Mouse (Mus musculus): ENCODE measurements at regions not wholly inside any gene's neighbourhood (a gene's known extent, or its start where the extent isn't known, plus 50 kb on each side); places are given as distances from the start of the nearest gene placed in this dataset.

DNA sequence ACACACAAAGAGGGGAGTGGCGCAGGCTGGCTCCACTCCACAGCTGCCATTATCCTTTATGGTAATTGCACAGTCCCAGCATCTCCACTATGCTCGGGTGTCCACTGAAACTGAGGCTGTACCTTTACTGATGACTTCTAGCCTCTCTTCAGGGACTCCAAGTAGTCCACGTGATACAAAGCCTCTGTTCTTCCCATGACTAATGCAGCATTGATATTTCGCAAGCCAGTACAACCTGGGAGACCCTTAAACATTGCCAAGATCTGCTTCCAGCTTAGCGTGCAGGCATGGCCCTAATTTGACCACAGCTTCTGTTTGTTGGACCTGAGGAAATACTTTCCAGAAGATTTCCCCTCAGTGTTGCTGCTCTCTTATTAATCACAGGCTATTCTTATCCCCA, 215.8 kb downstream of the Galc start:
- DNase-seq (ENCODE audit: low spot score): no peak

- no peak for DNase-seq (ENCODE audit: low spot score)
Measured at GRCm38 (mm10) chr12:98039677-98040076, 219.6 kb downstream of the Galc start.

- no peak for DNase-seq (ENCODE audit: low spot score)
Measured at GRCm38 (mm10) chr12:98023655-98024054, 235.6 kb downstream of the Galc start.

GRCm38 (mm10) chr12:98014607-98015278, 244.5 kb downstream of the Galc start:
- DNase-seq (ENCODE audit: low spot score): peak; percentile 17

DNA sequence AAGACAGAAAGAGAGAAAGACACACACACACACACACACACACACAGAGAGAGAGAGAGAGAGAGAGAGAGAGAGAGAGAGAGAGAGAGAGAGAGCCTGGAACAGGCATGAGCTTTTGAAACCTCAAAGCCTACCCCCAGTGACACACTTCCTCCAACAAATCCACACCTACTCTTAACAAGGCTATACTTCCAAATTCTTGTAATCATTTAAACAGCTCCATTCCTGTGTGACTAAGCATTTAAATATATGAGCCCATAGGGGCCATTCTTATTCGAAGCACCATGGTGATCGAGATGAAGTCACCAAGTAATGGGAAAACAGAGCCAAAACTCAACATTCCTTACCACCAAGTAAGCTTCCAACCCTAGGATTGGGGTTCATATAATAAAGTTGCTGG, 250.1 kb downstream of the Galc start:
- no peak for DNase-seq (ENCODE audit: low spot score)

- DNase-seq (ENCODE audit: low spot score): peak; percentile 12
Measured at GRCm38 (mm10) chr12:98005671-98006469, 253.4 kb downstream of the Galc start.

DNA sequence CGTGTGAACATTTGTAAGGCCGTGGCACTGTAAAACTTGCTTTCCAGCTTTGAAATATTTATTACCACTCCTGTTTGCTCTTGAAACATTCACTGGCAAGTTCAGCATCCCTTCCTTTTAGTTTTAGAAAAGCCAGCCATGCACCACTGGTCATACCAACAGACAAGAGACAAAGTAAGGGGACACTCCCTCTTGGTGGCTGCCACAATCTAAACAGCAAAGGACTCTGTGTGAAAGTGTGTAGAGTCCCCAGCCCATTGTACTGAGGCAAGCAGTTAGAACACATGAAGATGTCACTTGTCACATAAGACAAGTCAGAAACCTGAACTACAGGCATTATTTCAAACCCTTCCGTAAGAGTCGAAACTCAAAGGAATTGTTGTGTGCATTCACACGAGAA, 257.0 kb downstream of the Galc start:
- no peak for DNase-seq (ENCODE audit: low spot score)

GRCm38 (mm10) chr12:97994884-97995283, 264.4 kb downstream of the Galc start:
- DNase-seq (ENCODE audit: low spot score): no peak

GRCm38 (mm10) chr12:97993937-97994336, 265.3 kb downstream of the Galc start:
- DNase-seq (ENCODE audit: low spot score): no peak

DNA sequence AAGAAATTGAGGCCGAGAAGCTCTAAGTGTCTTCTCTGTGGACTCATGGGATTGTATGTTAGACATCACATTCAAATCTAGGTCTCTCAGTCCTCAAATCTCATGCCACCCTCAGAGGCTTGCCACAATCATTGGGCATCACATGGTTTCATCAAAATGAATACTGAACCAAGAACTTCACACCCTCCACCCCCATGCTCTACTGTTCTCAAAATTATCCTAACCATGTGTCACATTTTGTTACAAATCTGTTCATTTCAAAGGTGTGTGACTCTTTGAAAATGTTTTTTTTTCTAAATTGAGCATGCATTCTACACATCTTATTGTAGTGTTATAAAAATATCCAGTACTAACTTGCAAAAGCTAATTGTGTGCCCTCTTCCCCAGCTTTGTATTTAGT, 275.9 kb downstream of the Galc start:
- no peak for DNase-seq (ENCODE audit: low spot score)

- no peak for DNase-seq (ENCODE audit: low spot score)
Measured at GRCm38 (mm10) chr12:97978668-97979067, 280.6 kb downstream of the Galc start.

DNA sequence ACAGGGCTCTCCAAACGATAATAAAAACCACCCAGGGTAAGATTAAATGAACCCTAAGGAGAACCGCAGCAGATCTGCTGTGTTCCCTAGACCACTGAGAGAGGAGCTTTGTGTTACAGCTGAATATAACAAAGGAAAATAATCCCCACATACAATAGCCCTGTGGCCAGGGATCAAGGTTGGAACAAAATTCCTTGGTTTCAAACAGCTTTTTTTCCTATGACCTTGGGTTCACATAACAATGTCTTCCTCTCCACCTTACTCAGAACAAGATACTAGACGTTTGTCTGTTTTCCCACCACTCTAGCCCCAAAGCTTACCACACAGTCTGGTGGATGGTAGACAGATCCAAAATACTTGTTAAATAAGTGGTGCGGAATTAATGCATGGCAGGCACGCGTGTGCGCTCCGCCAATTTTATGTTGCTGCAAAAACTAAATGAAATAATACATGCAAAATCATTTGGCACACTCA, 281.0 kb downstream of the Galc start:
- peak; percentile 12 for DNase-seq (ENCODE audit: low spot score)

GRCm38 (mm10) chr12:97977633-97978032, 281.6 kb downstream of the Galc start:
- no peak for DNase-seq (ENCODE audit: low spot score)

- DNase-seq (ENCODE audit: low spot score): peak; percentile 15
Measured at GRCm38 (mm10) chr12:97973909-97974510, 285.2 kb downstream of the Galc start.

DNA sequence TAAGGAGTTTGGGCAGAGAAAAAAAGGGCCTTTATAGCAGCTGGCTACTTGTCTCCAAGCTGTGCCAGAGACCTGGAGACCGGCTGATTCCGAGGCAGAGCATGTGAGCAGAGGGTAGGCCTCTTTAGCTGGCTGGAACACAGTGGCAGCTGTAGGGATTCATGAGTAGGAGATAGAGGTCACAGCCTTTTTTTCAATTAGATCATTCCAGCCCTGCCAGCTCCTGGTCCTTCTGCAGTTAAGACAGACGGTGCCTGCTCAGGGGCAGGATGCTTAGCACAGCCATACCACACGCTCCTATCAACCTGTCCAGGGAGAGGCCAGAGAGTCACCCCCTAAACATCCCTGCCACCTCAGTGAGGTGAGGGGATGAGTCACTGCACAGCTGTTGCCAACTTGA, 302.1 kb downstream of the Galc start:
- DNase-seq (ENCODE audit: low spot score): no peak

- no peak for DNase-seq (ENCODE audit: low spot score)
Measured at GRCm38 (mm10) chr12:97953336-97953735, 305.9 kb downstream of the Galc start.

DNA sequence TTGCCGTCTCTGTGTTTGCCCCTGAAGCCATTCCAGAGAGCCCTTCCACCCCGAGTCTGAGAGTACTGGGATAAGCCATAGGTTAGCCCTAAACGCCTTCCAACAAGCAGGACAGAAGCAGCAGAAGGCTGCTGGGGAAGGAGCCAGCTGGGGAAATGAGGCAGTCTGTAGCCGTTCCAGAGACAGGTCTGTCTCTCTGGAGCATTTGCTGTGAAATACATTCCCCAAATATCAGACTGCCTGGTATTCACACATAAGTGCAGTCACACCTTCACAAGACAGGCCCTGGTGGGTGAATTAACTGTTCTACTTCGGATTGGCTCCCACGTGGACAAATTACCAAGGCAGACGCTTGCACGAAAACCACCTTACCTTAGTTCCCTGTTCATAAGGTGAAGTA, 307.1 kb downstream of the Galc start:
- no peak for DNase-seq (ENCODE audit: low spot score)

DNA sequence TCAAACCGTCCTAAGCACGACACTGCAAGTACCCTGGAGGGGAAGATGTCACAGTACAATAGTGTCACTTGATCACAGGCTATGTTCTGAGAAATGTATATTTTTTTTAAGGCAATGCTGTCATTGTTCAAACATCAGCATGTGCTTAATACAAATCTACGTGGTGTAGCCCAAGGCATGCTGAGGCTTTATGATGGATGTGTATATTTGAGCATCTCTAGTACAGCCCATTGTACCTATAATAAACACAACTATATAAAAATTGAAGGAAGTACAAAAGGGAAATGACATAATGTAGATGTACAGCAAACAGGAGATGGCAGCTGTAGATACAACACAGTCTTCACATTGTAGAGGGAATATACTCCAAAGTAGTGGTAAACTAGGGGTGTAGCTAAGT, 309.2 kb downstream of the Galc start:
- DNase-seq (ENCODE audit: low spot score): no peak

- DNase-seq (ENCODE audit: low spot score): no peak
Measured at GRCm38 (mm10) chr12:97947421-97947820, 311.8 kb downstream of the Galc start.

DNA sequence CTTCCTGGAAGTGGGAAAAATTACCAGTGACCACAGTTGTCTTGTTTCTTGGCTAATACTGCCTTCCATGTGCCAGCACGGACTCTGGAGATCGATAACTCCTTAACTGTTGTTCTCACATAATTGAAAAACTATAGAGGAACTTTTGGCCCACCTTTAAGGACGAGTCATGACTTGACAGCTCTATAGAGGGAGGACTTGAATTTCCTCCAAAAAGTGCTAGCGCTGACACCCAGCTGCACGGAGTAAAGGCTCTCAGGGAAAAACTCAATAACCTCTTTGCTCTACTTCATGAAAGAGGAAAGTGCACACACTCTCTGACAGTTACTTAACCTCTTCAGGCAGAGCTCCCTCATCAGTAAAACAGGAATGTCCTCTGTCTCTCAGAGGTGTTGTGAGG, 320.9 kb downstream of the Galc start:
- DNase-seq (ENCODE audit: low spot score): no peak

GRCm38 (mm10) chr12:97929877-97930276, 329.4 kb downstream of the Galc start:
- DNase-seq (ENCODE audit: low spot score): no peak

GRCm38 (mm10) chr12:97927036-97927435, 332.2 kb downstream of the Galc start:
- DNase-seq (ENCODE audit: low spot score): peak; percentile 15
